Mouse (Mus musculus) lung, postnatal 0 days (tissue): Measurements from ENCODE around the gene Gamt. TPM values are rescaled to one million over a fixed set of nuclear protein-coding genes. Genes with fewer than 3 reads are reported as not detected.

ENCODE experiments used
- ATAC-seq: fragments of 200-750 bp; cut with Nextera tagmentation; 2 replicates; pipeline ENCODE4 v1.8.0; 2017; ENCODE audit warnings: moderate library complexity
- DNase-seq: peaks from one replicate; pipeline ENCODE4 v3.0.0-alpha.2; 2016; ENCODE audit warnings: low spot score
- H3K27ac ChIP-seq: fragments of 300-500 bp; sonication (generic); 2 replicates; pipeline ENCODE4 v1.5.1; 2014; ENCODE audit warnings: antibody characterized with exemption, mild to moderate bottlenecking, low read length, mixed read lengths
- H3K27me3 ChIP-seq: fragments of 300-500 bp; sonication (generic); replicated peaks from 2 replicates; pipeline ENCODE4 v1.6.1; 2014; ENCODE audit warnings: low read length, mixed read lengths; ENCODE audit not compliant: insufficient read depth
- H3K36me3 ChIP-seq: fragments of 300-500 bp; sonication (generic); 2 replicates; pipeline ENCODE4 v1.6.1; 2014; ENCODE audit warnings: low read length, mixed read lengths; ENCODE audit not compliant: insufficient read depth
- H3K4me1 ChIP-seq: fragments of 300-500 bp; sonication (generic); 2 replicates; pipeline ENCODE4 v1.6.1; 2014; ENCODE audit warnings: antibody characterized with exemption, low read depth, low read length, mixed read lengths; ENCODE audit not compliant: insufficient read depth
- H3K4me2 ChIP-seq: fragments of 300-500 bp; sonication (generic); replicated peaks from 2 replicates; pipeline ENCODE4 v1.6.1; 2014; ENCODE audit warnings: low read depth, mild to moderate bottlenecking, low read length, moderate library complexity, mixed read lengths
- H3K4me3 ChIP-seq: fragments of 300-500 bp; sonication (generic); 2 replicates; pipeline ENCODE4 v1.5.1; 2014; ENCODE audit warnings: low read depth, low read length
- H3K9ac ChIP-seq: fragments of 300-500 bp; sonication (generic); replicated peaks from 2 replicates; pipeline ENCODE4 v1.6.1; 2014; ENCODE audit warnings: low read depth, mild to moderate bottlenecking
- H3K9me3 ChIP-seq: fragments of 300-500 bp; sonication (generic); 2 replicates; pipeline ENCODE4 v1.6.1; 2016; ENCODE audit warnings: low read length, mixed read lengths
- CTCF ChIP-seq: IDR thresholded peaks from 2 replicates; pipeline ENCODE4 v1.5.1; 2016; ENCODE audit warnings: antibody characterized with exemption, mild to moderate bottlenecking
- EP300 ChIP-seq: IDR thresholded peaks from 2 replicates; pipeline ENCODE4 v1.6.1; 2016; ENCODE audit warnings: antibody characterized with exemption, mild to moderate bottlenecking, control low read depth
- WGBS: fragments of 180-500 bp; shearing (Covaris S2); extraction: QIAGEN DNeasy Blood & Tissue Kit; methylation state at CpG from one replicate; pipeline ENCODE4 v1.1.7; 2014; 5-methylcytosine and 5-hydroxymethylcytosine counted together
- polyA plus RNA-seq: library from polyadenylated mRNA; unstranded; fragments of >200 nt; fragmentation: Nextera tagmentation; extraction: Ambion mirVana; gene quantifications from 2 replicates; pipeline ENCODE4 v1.2.1, GENCODE M21; 2015

The Gamt gene
- polyA plus RNA-seq, 1 experiment from 2014 or later: 23.5 TPM

DNA sequence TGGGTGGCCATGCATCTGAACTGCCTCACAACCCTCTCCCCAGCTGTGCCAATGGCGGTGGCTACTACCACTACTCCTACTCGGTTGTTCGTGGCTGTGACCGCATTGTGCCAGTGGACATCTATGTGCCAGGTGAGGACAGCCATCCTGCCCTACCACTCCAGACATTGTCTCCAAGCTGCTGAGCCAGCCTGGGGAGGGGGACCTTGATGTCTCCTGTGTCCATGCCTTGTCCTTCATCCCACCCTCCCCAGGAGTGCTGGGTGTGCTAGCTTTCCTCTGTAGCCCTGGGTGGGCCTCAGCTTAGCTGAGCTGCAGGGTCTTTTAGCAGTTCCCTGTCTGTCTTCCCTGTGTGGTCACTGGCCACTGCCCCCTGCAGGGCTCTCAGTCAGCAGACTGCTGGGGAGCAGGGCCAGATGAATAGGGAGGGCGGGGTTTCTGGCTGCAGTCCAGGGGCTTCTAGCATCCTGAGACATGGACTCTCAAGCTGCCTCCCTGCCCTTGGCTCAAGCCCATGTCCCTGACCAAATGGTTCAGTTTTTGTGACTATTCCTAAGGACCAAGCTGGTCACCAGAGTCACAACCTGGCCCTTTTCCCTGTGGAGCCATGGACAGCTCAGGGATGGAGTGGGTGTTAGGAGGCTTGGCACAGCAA lies 4.8 kb downstream of the Gamt start:
- TF ChIP-seq EP300 (no peak), CTCF (peak; percentile 37)
- Histone ChIP-seq H3K27ac (no peak overlapping the region), H3K4me1 (peaks cover 5% of the 10 kb centered on the region; the same call in 1 of the 2 replicates), H3K36me3 (peaks cover 22% of the 10 kb centered on the region; the same call in 1 of the 2 replicates), H3K4me3 (no peak overlapping the region), H3K27me3 (no peaks in the 10 kb centered on the region), H3K9ac (no peak overlapping the region), H3K9me3 (no peaks in the 10 kb centered on the region), H3K4me2 (no peak overlapping the region)
- DNase-seq (peak; percentile 9), ATAC-seq (no peak)
- 85% methylated on average over 5 of the region's 5 CpGs for WGBS

DNA sequence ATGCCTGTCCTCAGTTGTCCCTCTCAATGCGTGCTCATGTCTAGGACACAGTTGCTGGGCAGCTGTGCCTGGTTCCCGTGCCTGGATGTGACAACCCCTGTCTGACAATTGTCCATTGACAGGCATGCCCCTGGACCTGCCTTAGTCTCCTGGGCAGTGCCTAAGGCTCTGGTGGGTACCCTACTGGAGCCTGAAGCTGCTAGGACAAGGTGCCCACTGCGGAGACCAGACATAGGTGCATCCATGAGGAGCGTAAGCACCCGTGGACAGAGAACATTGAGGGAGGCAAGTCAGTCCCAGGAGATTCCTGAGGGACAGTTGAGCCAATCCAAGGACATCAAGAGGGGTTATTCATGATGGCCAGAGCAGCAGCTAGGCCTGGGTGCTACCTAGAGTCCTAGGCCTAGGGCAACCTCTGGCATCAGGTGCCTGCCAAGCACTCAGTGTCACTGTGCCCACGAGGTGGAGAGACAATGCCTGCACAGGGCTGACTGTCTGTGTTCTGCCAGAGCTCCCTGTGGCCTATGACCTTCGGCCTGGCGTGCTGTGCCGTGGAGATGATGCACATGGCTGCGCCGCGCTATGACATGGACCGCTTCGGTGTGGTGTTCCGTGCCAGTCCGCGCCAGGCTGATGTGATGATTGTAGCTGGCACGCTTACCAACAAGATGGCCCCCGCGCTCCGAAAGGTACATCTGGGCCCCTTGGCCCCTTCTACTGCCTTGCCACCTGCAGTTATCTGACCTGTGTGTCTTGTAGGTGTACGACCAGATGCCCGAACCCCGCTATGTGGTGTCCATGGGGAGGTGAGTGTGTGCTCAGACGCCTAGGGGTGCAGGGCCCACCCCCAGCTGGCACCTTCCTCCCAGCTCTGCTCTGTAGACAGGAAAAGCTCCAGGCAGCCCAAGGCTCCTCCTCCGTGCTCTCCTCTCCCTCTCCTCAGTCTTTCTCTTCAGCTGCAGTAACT lies 6.2 kb downstream of the Gamt start:
- DNase-seq: no peak
- no peak for ATAC-seq
- Histone ChIP-seq H3K27me3 (no peaks in the 10 kb centered on the region), H3K9me3 (no peaks in the 10 kb centered on the region), H3K27ac (no peak overlapping the region), H3K4me1 (no peaks in the 10 kb centered on the region; the same call in 1 of the 2 replicates), H3K4me2 (no peak overlapping the region), H3K9ac (no peak overlapping the region), H3K4me3 (no peak overlapping the region), H3K36me3 (peaks cover 22% of the 10 kb centered on the region; the same call in 1 of the 2 replicates)
- 91% methylated on average over 26 of the region's 26 CpGs for WGBS
- TF ChIP-seq CTCF (no peak), EP300 (no peak)

DNA sequence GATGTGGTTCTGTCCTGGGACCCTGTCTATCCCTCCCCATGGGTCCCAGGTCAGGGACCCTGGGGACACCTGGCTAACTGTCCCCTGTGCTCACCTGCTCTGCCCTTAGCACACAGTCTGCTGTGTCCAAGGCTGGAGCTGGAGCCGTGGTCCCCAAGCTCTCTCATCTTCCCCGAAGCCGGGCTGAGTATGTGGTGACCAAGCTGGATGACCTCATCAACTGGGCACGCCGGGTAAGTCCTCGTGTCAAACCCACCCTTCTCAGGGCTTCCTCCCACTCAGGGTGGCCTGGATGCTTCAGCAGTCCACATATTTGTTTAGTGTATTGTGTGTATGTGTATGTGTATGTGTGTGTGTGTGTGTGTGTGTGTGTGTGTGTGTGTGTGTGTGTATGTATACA lies 7.3 kb downstream of the Gamt start:
- Histone ChIP-seq H3K4me1 (no peaks in the 10 kb centered on the region; the same call in 1 of the 2 replicates), H3K4me3 (no peak overlapping the region), H3K27me3 (no peaks in the 10 kb centered on the region), H3K9me3 (no peaks in the 10 kb centered on the region), H3K9ac (no peak overlapping the region), H3K27ac (no peak overlapping the region), H3K4me2 (no peak overlapping the region), H3K36me3 (peaks cover 22% of the 10 kb centered on the region; the same call in 1 of the 2 replicates)
- no peak for ATAC-seq
- no peak for TF ChIP-seq CTCF
- TF ChIP-seq EP300: no peak
- WGBS: 71% methylated on average over 6 of the region's 6 CpGs
- no peak for DNase-seq

DNA sequence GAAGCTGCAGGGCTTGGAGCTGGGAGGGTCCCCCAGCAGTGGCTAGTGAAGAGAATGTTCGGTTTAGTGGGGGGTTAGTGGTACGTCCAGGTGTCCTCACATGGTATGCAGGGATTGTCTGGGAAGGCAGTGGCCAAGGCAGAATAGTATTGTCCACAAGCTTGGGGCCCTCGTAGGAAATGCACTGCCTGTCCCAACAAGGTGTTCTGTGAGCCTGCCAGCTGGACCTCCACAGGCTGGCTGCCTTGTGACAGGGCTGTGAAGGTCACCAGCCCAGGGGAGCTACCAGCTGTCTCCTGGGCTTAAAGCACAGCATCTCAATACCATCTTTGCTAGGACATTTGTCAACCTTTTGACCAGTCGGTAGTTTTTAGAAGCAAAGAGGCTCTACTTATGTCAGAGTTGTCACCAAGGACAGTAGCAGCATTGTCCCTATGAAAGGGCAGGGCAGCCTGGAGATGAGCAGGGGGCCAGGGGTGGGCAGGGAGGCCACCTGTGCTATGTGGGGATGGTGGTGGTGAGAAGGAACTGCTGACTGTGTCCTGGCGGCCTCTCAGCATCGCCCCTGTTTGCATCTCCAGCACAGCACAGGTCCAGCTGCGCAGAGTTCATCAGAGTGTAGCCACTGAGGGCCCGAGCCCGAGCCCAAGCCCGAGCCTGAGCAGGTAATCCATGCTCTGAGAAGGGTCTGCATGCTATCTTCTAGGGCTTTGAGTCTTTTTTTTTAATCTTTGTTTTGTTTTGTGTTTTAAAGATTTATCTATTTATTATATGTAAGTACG lies 8.1 kb downstream of the Gamt start:
- Histone ChIP-seq H3K27me3 (no peaks in the 10 kb centered on the region), H3K9ac (no peak overlapping the region), H3K36me3 (peaks cover 22% of the 10 kb centered on the region; the same call in 1 of the 2 replicates), H3K4me3 (no peak overlapping the region), H3K9me3 (no peaks in the 10 kb centered on the region), H3K4me2 (no peak overlapping the region), H3K27ac (no peak overlapping the region), H3K4me1 (no peaks in the 10 kb centered on the region; the same call in 1 of the 2 replicates)
- DNase-seq (no peak), ATAC-seq (no peak)
- no peak for TF ChIP-seq EP300
- no peak for TF ChIP-seq CTCF
- WGBS: 82% methylated on average over 11 of the region's 11 CpGs

- Histone ChIP-seq H3K4me2 (no peak overlapping the region), H3K27ac (no peak overlapping the region), H3K4me1 (no peaks in the 10 kb centered on the region; the same call in 1 of the 2 replicates), H3K27me3 (no peaks in the 10 kb centered on the region), H3K4me3 (no peak overlapping the region), H3K36me3 (peaks cover 21% of the 10 kb centered on the region; the same call in 1 of the 2 replicates), H3K9ac (no peak overlapping the region), H3K9me3 (no peaks in the 10 kb centered on the region)
- no peak for DNase-seq
- ATAC-seq: no peak
- TF ChIP-seq EP300 (no peak), CTCF (no peak)
Observed at GRCm38 (mm10) chr10:80252011-80252410, 8.8 kb downstream of the Gamt start.

GRCm38 (mm10) chr10:80250573-80250972 lies 10.2 kb downstream of the Gamt start:
- no peak overlapping the region for H3K9ac ChIP-seq

More at GRCm38 (mm10) chr10:80250573-80250972, 10.2 kb downstream of the Gamt start:
- peaks cover 7% of the 10 kb centered on the region; the same call in 1 of the 2 replicates for H3K36me3 ChIP-seq
- no peaks in the 10 kb centered on the region for H3K9me3 ChIP-seq
- 83% methylated on average over 4 of the region's 4 CpGs for WGBS
- TF ChIP-seq CTCF (no peak), EP300 (no peak)
- no peaks in the 10 kb centered on the region for H3K27me3 ChIP-seq
- ATAC-seq (no peak), DNase-seq (no peak)
- no peak overlapping the region for H3K4me3 ChIP-seq
- H3K4me2 ChIP-seq: no peak overlapping the region
- no peak overlapping the region for H3K27ac ChIP-seq
- H3K4me1 ChIP-seq: no peaks in the 10 kb centered on the region; the same call in 1 of the 2 replicates
